Mouse (Mus musculus): ENCODE data around the gene Tns1. TPM values are rescaled to one million over a fixed set of nuclear protein-coding genes. Genes with fewer than 3 reads are reported as not detected.

The Tns1 gene
- total and polyA plus RNA-seq, 3 experiments: 0.11 TPM; not detected in 2

- Histone ChIP-seq H3K4me3 (ENCODE audit: control insufficient read depth in 1 of 2, insufficient read depth in 1 of 2, low read depth in 2 of 2, low read length in 2 of 2) (no peak overlapping the region), H3K27ac (ENCODE audit: control insufficient read depth, low read depth, low read length) (no peak overlapping the region), H3K27me3 (ENCODE audit: control insufficient read depth in 1 of 2, insufficient read depth in 2 of 2, low read length in 2 of 2) (no peaks in the 10 kb centered on the region), H3K9ac (ENCODE audit: control insufficient read depth, low read depth, low read length, poor library complexity, severe bottlenecking) (no peak overlapping the region), H3K9me3 (replicated peaks; ENCODE audit: insufficient read depth, low read length) (no peaks in the 10 kb centered on the region), H3K36me3 (ENCODE audit: control insufficient read depth in 1 of 2, insufficient read depth in 2 of 2, low read length in 2 of 2) (no peaks in the 10 kb centered on the region), H3K79me2 (ENCODE audit: control insufficient read depth, insufficient read depth, low read length, poor library complexity) (no peaks in the 10 kb centered on the region), H3K4me1 (ENCODE audit: control insufficient read depth in 1 of 2, insufficient read depth in 2 of 2, low read length in 2 of 2) (no peaks in the 10 kb centered on the region)
- TF ChIP-seq ETS1 (IDR thresholded peaks at IDR 0.05; ENCODE audit: low read depth, low read length) (no peak), SMC3 (IDR thresholded peaks at IDR 0.05; ENCODE audit: low read depth, low read length) (no peak), MXI1 (IDR thresholded peaks at IDR 0.05; ENCODE audit: low read depth, low read length) (no peak), MYC (IDR thresholded peaks at IDR 0.05; ENCODE audit: low read depth, low read length) (no peak), TBP (IDR thresholded peaks at IDR 0.05; ENCODE audit: low read depth, low read length) (no peak), POLR2A (IDR thresholded peaks at IDR 0.05; ENCODE audit: control insufficient read depth in 1 of 2, insufficient read depth in 1 of 2, low read depth in 1 of 2, low read length in 2 of 2, poor library complexity in 1 of 2) (no peak), EP300 (IDR thresholded peaks at IDR 0.05; ENCODE audit: low read depth in 1 of 2, low read length in 2 of 2) (no peak), JUND (IDR thresholded peaks at IDR 0.05; ENCODE audit: low read depth, low read length) (no peak), NELFE (IDR thresholded peaks at IDR 0.05; ENCODE audit: low read depth, low read length) (no peak), MAFK (IDR thresholded peaks at IDR 0.05; ENCODE audit: borderline replicate concordance, low read depth, low read length) (no peak), GABPA (IDR thresholded peaks at IDR 0.05; ENCODE audit: low read depth, low read length) (no peak)
- no peak for DNase-seq (ENCODE audit: low read depth, low spot score)
Observed at GRCm38 (mm10) chr1:74117876-74118275, 6.4 kb downstream of the Tns1 start.

GRCm38 (mm10) chr1:74113071-74113470 is 11.2 kb downstream of the Tns1 start:
- no peak for DNase-seq (ENCODE audit: low read depth, low spot score)
- Histone ChIP-seq H3K4me3 (ENCODE audit: control insufficient read depth in 1 of 2, insufficient read depth in 1 of 2, low read depth in 2 of 2, low read length in 2 of 2) (no peak overlapping the region), H3K9ac (ENCODE audit: control insufficient read depth, low read depth, low read length, poor library complexity, severe bottlenecking) (no peak overlapping the region), H3K27ac (ENCODE audit: control insufficient read depth, low read depth, low read length) (no peak overlapping the region), H3K79me2 (ENCODE audit: control insufficient read depth, insufficient read depth, low read length, poor library complexity) (no peaks in the 10 kb centered on the region), H3K9me3 (replicated peaks; ENCODE audit: insufficient read depth, low read length) (no peaks in the 10 kb centered on the region), H3K27me3 (ENCODE audit: control insufficient read depth in 1 of 2, insufficient read depth in 2 of 2, low read length in 2 of 2) (no peaks in the 10 kb centered on the region), H3K4me1 (ENCODE audit: control insufficient read depth in 1 of 2, insufficient read depth in 2 of 2, low read length in 2 of 2) (no peaks in the 10 kb centered on the region), H3K36me3 (ENCODE audit: control insufficient read depth in 1 of 2, insufficient read depth in 2 of 2, low read length in 2 of 2) (no peaks in the 10 kb centered on the region)
- TF ChIP-seq ZNF384 (IDR thresholded peaks at IDR 0.05; ENCODE audit: low read depth, low read length) (no peak), POLR2AphosphoS2 (IDR thresholded peaks at IDR 0.05; ENCODE audit: low read length) (no peak), JUND (IDR thresholded peaks at IDR 0.05; ENCODE audit: low read depth, low read length) (no peak), MYB (IDR thresholded peaks at IDR 0.05; ENCODE audit: low read depth, low read length) (no peak), BHLHE40 (IDR thresholded peaks at IDR 0.05; ENCODE audit: borderline replicate concordance, low read depth, low read length) (no peak), GABPA (IDR thresholded peaks at IDR 0.05; ENCODE audit: low read depth, low read length) (no peak), POLR2AphosphoS5 (IDR thresholded peaks at IDR 0.05; ENCODE audit: borderline replicate concordance, low read depth, low read length) (no peak), CTCF (IDR thresholded peaks at IDR 0.05 in 2 of 3, conservative IDR thresholded peaks at IDR 0.05 in 1 of 3; ENCODE audit: control insufficient read depth in 1 of 3, insufficient read depth in 1 of 3, low read depth in 2 of 3, low read length in 3 of 3, poor library complexity in 1 of 3, severe bottlenecking in 1 of 3) (no peak), EP300 (IDR thresholded peaks at IDR 0.05; ENCODE audit: low read depth in 1 of 2, low read length in 2 of 2) (no peak), KAT2A (conservative IDR thresholded peaks at IDR 0.05; ENCODE audit: low read depth, low read length) (no peak), POLR2A (IDR thresholded peaks at IDR 0.05; ENCODE audit: control insufficient read depth in 1 of 2, insufficient read depth in 1 of 2, low read depth in 1 of 2, low read length in 2 of 2, poor library complexity in 1 of 2) (no peak), HCFC1 (IDR thresholded peaks at IDR 0.05; ENCODE audit: low read depth, low read length) (no peak), ZKSCAN1 (IDR thresholded peaks at IDR 0.05; ENCODE audit: low read depth, low read length) (no peak), MAFK (IDR thresholded peaks at IDR 0.05; ENCODE audit: borderline replicate concordance, low read depth, low read length) (no peak), E2F4 (IDR thresholded peaks at IDR 0.05; ENCODE audit: borderline replicate concordance, low read depth, low read length) (no peak), NRF1 (IDR thresholded peaks at IDR 0.05; ENCODE audit: insufficient read depth, low read depth, low read length, poor library complexity, severe bottlenecking) (no peak)
